Mouse (Mus musculus) left cerebral cortex, adult 18-20 months (tissue): ENCODE measurements at regions not wholly inside any gene's neighbourhood (a gene's known extent, or its start where the extent isn't known, plus 50 kb on each side); places are given as distances from the start of the nearest gene placed in this dataset.

Source experiments
- DNase-seq, 2 experiments: peaks; one replicate each; pipeline ENCODE4 v3.0.0; 2021 to 2022; ENCODE audit warnings: low spot score in 2 of 2, mixed read lengths in 1 of 2

DNA sequence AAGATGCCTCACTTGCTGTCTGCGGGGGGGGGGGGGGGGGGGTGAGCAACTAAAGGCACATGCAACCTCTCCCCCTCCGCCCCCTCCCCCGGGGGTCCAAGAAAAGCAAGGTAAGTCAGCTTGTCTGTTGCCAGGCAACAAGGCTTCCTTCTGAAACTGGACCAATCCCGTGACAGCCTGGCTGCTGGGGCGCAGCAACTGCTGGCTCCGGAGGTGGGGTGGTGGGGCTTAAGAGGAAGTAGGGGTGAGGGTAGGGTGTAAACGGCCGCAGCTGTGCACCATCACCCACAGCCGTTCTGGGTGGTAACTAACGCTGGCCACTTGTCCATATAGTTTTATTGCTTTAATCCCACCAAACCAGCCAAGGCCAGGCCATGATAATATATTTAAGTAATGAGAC is 92.2 kb upstream of the Rbm19 start:
- DNase-seq: peak; percentile 10 to 44

- DNase-seq: no peak
Measured at GRCm38 (mm10) chr5:120025212-120025611, 91.1 kb upstream of the Rbm19 start.

DNA sequence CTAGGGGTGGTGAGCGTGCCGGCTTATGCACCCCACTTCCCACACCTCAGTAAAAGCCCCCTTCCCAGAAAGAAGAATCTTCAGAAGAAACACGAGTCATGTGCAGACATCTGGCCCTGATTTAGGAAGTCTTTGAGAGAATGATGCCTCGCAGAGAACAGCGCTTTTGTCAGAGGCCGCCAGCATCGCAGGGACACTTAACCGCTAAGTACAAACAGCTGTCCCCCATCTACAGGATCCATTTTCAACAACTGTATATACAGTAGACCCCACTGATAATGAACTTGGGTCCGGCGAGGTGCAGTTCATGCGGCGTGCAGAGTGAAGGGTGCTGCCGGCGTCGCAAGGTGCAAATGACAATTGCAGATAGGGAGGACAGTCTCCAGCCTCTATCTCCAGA is 85.4 kb upstream of the Rbm19 start:
- no peak for DNase-seq

GRCm38 (mm10) chr5:120031614-120032013 is 84.7 kb upstream of the Rbm19 start:
- DNase-seq: no peak

- no peak for DNase-seq
Measured at GRCm38 (mm10) chr5:120034499-120035077, 81.7 kb upstream of the Rbm19 start.

- DNase-seq: peak in 1 of 2 experiments; percentile 11
Measured at GRCm38 (mm10) chr5:120035251-120035650, 81.0 kb upstream of the Rbm19 start.

DNA sequence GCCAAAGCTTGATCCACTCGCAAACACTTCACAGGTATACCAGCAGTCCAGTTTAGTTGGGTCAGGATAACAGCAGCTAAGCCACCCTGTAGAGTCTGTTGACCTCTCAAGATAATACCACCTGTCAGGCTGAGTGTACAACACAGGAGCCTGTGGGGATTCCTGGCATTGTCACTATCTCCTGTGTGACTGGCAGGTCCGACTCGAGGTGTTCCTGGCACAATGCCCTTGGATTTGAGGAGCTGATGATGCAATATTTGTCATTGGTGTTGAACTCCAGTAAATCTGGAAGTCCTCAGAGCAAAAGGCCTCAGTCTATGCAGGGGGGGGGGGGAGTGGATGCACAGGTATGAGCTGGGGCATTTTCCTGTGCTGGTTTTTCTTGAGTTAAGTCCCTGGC is 78.5 kb upstream of the Rbm19 start:
- no peak for DNase-seq

DNA sequence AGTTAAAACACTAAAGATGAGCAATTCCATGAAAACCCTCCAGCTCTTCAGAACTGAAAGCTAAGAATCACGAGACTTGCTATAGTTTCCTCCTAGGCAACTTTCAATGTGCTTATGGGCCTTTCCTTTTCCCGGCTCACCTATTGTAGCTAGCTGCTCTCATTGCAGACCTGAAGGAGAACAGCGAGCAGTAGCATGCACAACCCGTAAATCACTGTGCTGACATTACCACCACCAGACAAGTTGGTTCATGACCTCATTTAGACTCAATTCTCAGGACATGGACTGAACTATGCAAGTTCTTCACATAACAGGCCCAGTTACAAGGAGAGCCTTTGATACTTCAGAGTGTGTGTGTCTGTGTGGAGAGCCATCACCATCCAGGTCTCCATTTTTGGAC is 72.5 kb upstream of the Rbm19 start:
- no peak for DNase-seq

DNA sequence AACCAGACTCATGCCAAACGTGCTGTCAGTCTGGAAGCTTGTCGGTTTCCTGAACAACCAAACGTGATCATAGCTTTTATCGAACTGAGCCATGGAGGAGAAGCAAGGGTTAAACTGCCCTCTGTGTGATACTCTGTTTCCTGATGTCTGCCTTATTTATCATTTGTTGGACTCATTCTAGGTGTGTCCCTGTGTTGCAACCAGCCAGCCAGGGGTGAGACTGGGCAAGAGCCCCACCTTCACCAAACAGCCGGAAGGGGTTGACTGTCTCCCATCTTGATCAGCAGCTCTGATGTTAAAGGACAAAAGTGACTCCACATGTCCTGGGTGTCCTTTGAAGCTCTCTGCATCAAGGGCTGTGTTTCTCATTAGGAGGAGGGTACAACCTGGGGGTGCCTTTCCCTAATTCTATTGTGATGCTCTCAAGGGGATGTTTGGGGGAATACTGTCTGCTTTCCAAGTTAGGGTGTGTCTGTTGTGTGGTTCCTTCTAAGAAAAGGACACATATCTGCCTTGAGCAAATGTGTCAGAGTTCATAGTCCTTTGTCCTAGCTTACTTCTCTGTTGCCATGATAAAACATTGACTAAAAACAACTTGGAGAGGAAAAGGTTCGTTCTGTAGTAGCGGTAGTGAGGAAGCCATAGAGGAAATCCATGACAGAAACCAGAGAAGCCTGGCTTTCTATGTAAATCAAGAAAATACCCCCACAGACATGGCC is 67.0 kb upstream of the Rbm19 start:
- no peak for DNase-seq

DNA sequence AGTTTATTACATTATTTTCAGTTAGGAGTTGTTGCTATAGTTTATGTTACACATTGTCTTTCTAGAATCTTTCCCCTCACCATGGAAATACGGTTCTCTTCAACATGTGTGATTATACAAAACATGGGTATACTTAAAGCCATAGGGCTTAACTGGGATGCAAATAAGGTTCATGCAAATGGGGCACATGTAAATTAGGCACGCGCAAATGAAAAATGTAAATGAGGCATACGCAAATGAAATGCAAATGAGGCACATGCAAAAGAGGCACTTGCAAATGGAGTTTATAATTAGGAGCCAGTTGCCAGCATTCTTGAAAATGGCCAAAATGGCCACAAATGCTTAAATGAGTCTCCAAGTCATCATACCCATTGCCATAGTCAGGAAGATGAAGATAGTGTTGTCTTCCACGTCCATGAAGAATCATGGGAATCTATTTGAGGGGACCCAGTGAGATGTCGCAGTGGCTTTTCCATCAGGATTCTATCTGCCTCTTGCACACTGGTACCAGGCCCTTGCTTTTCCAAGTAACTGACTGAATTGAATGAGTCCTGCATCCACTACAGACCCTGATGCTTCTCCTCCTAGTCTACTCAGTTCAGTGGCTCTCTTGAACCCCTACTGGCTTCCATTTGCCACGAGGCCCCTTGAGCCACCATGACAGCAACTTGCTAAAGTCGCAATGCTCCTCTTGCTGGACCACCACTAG is 65.4 kb upstream of the Rbm19 start:
- DNase-seq: no peak

DNA sequence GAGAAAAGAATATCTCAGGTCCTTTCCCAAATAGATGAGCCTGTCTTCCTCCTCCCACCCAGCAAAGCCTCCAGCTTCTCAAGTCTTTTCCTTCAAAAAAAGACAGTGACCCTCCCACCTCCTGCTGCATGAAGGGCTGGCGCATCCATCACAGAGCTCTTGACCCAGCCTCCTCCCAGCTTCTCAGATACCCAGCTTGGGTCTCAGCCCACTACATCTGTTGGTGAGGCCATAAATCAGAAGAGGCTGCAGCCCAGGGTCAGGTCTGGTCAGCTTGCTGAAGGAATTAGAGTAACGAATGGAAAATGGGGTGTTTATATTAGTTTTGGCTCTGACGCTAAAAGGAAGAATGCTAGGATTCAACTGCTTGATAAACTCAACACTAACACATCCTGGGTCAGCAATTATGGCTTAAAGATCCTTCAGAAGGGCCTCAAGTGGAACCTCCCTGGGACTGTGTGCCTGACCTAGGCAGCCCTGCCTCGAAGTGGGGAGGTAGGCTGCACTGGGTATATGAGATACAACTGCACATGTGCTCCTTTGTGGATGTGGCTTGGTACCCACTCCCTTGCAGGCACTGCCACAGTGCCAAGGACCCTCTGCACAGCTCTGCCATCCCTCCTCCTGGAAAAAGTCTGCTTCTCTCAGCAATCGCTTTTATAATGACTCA is 61.6 kb upstream of the Rbm19 start:
- no peak for DNase-seq
